Mouse (Mus musculus) embryonic facial prominence, embryonic 12.5 days (tissue): ENCODE results near the gene Hoxc5. TPM values are rescaled to one million over a fixed set of nuclear protein-coding genes. Genes with fewer than 3 reads are reported as not detected.

ENCODE experiments used
- ATAC-seq: fragments of 200-750 bp; cut with Nextera tagmentation; 2 replicates; pipeline ENCODE4 v1.8.0; 2017; ENCODE audit not compliant: insufficient number of reproducible peaks, insufficient read depth, low FRiP score, low TSS enrichment
- H3K27ac ChIP-seq: fragments of 300-500 bp; sonication (generic); 2 replicates; pipeline ENCODE4 v1.5.1; 2016; ENCODE audit warnings: mild to moderate bottlenecking
- H3K27me3 ChIP-seq: fragments of 300-500 bp; sonication (generic); 2 replicates; pipeline ENCODE4 v1.6.1; 2016; ENCODE audit warnings: mild to moderate bottlenecking, moderate library complexity
- H3K36me3 ChIP-seq: fragments of 300-500 bp; sonication (generic); 2 replicates; pipeline ENCODE4 v1.6.1; 2016; ENCODE audit warnings: mild to moderate bottlenecking
- H3K4me1 ChIP-seq: fragments of 300-500 bp; sonication (generic); 2 replicates; pipeline ENCODE4 v1.6.1; 2016
- H3K4me2 ChIP-seq: fragments of 300-500 bp; sonication (generic); replicated peaks from 2 replicates; pipeline ENCODE4 v1.6.1; 2016; ENCODE audit warnings: mild to moderate bottlenecking, moderate library complexity
- H3K4me3 ChIP-seq: fragments of 300-500 bp; sonication (generic); 2 replicates; pipeline ENCODE4 v1.5.1; 2016; ENCODE audit warnings: mild to moderate bottlenecking
- H3K9ac ChIP-seq: fragments of 300-500 bp; sonication (generic); 2 replicates; pipeline ENCODE4 v1.6.1; 2016; ENCODE audit warnings: mild to moderate bottlenecking, moderate library complexity
- H3K9me3 ChIP-seq: fragments of 300-500 bp; sonication (generic); 2 replicates; pipeline ENCODE4 v1.6.1; 2016; ENCODE audit warnings: mild to moderate bottlenecking, moderate library complexity
- WGBS: fragments of 180-500 bp; shearing (Covaris S2); methylation state at CpG from one replicate; pipeline ENCODE4 v1.1.7; 2016; 5-methylcytosine and 5-hydroxymethylcytosine counted together
- polyA plus RNA-seq: library from polyadenylated mRNA; unstranded; fragments of >200 nt; fragmentation: Nextera tagmentation; extraction: Ambion mirVana; gene quantifications from 2 replicates; pipeline ENCODE4 v1.2.1, GENCODE M21; 2016

The Hoxc5 gene
- 1.2 and 2.4 TPM in 2 replicates for polyA plus RNA-seq

DNA sequence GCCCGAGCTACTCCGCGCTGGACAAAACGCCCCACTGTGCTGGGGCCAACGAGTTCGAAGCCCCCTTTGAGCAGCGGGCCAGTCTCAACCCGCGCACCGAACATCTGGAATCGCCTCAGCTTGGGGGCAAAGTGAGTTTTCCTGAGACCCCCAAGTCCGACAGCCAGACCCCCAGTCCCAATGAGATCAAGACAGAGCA lies at the start of gene Hoxc5:
Gene Hoxc5, plus strand, starts transcription at position 132 of the 199 bp plus-strand sequence.
- Histone ChIP-seq H3K4me3 (no peak within 1 kb of the TSS), H3K9ac (no peak within 1 kb of the TSS), H3K27ac (no peak within 1 kb of the TSS), H3K4me1 (0 out of 2 replicates have a peak, but pooled peaks cover 4% of the 10 kb centered on the region), H3K4me2 (peak within 1 kb of the TSS; percentile 21), H3K9me3 (no peaks in the 10 kb centered on the region), H3K27me3 (peaks cover 96% of the 10 kb centered on the region), H3K36me3 (no peaks in the 10 kb centered on the region)
- ATAC-seq, result no peak; the same call in 1 of the 2 replicates
- 1% methylated on average over 12 of the region's 12 CpGs for WGBS

DNA sequence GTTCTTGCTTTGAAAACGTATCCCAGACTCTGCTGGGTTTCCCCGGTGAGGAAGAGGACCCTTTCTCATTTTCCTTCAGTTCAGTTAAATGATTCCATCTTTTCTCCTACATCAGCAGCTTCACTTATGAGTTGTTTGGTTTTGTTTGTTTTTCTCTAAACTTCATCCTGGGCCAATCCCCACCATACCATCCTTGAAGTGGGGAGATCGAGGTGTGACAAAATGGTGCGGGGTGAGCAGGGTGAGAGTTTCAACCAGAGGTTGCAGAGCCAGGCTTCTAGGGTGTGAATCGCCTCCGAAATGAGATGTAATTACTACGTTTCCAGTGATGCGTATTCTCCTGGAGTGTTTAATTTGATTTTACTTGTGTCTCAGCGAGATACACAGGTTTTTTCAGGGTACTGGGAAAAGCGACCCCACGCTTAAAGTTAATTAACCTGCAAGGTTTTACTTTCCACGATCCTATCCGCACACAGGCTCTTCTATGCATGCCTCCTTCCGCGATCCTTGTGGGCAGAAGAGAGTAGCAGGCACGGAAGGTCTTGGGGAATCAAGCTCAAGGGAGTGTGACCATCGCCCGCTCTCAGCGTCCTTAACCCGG lies 49.2 kb upstream of the Hoxc5 start:
- WGBS, result under 1% methylated on average over 20 of the region's 20 CpGs
- Histone ChIP-seq H3K9me3 (no peaks in the 10 kb centered on the region), H3K27me3 (peaks cover 95% of the 10 kb centered on the region), H3K4me1 (peaks cover 4% of the 10 kb centered on the region; the same call in 1 of the 2 replicates), H3K9ac (no peak overlapping the region), H3K4me3 (no peak overlapping the region), H3K27ac (no peak overlapping the region), H3K4me2 (no peak overlapping the region), H3K36me3 (no peaks in the 10 kb centered on the region)
- ATAC-seq, result no peak

DNA sequence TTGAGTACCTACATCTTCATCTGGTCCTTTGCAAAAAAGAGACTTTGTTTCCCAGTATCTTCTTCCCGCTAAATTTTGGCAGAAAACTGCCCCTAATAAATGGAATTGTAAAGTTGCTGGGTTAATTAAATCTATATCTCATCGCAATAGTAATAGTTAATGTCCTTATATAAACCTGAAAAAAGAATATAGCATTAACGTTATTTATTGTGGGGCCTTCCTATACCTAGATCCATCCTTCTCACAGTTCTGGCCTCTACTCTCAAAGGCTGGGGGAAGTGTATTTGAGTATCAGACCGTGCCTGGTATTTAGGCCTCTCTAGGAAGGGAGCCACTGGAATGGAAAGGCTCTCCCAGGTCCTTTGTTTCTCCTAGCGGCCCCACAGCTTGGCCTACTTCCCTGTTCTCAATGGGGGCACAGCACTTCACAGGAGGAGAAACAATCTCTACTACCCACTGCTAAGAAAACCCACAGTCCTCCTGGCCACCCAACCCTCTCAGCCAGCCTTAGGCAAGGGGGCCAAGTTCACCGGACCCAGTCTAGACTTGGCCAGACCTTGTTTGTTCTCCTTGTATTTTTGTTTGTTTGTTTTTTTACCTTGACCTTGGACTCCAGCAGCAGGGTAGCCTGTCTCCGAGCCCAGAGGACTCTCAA lies 48.5 kb upstream of the Hoxc5 start:
- no peaks in the 10 kb centered on the region for H3K36me3 ChIP-seq
- H3K4me2 ChIP-seq, result no peak overlapping the region
- no peak overlapping the region for H3K9ac ChIP-seq
- no peak for ATAC-seq
- peaks cover 4% of the 10 kb centered on the region; the same call in 1 of the 2 replicates for H3K4me1 ChIP-seq
- peaks cover 96% of the 10 kb centered on the region for H3K27me3 ChIP-seq
- H3K9me3 ChIP-seq, result no peaks in the 10 kb centered on the region
- H3K4me3 ChIP-seq, result no peak overlapping the region
- under 1% methylated on average over 7 of the region's 7 CpGs for WGBS
- no peak overlapping the region for H3K27ac ChIP-seq

GRCm38 (mm10) chr15:102919336-102920180 lies 47.7 kb upstream of the Hoxc5 start:
- Histone ChIP-seq H3K27ac (no peak overlapping the region), H3K9me3 (no peaks in the 10 kb centered on the region), H3K36me3 (no peaks in the 10 kb centered on the region), H3K4me2 (no peak overlapping the region), H3K27me3 (peaks cover 99% of the 10 kb centered on the region), H3K4me1 (peaks cover 4% of the 10 kb centered on the region; the same call in 1 of the 2 replicates), H3K9ac (no peak overlapping the region), H3K4me3 (no peak overlapping the region)
- 4% methylated on average over 12 of the region's 12 CpGs for WGBS
- no peak for ATAC-seq

GRCm38 (mm10) chr15:102920619-102921018 lies 46.6 kb upstream of the Hoxc5 start:
- H3K27ac ChIP-seq, result no peak overlapping the region
- ATAC-seq, result no peak
- under 1% methylated on average over 20 of the region's 20 CpGs for WGBS
- H3K4me2 ChIP-seq, result peak overlapping the region; percentile 17
- peak overlapping the region; percentile 16 for H3K4me3 ChIP-seq
- H3K4me1 ChIP-seq, result peaks cover 4% of the 10 kb centered on the region; the same call in 1 of the 2 replicates
- no peaks in the 10 kb centered on the region for H3K36me3 ChIP-seq
- peaks cover 98% of the 10 kb centered on the region for H3K27me3 ChIP-seq
- no peaks in the 10 kb centered on the region for H3K9me3 ChIP-seq
- no peak overlapping the region for H3K9ac ChIP-seq

DNA sequence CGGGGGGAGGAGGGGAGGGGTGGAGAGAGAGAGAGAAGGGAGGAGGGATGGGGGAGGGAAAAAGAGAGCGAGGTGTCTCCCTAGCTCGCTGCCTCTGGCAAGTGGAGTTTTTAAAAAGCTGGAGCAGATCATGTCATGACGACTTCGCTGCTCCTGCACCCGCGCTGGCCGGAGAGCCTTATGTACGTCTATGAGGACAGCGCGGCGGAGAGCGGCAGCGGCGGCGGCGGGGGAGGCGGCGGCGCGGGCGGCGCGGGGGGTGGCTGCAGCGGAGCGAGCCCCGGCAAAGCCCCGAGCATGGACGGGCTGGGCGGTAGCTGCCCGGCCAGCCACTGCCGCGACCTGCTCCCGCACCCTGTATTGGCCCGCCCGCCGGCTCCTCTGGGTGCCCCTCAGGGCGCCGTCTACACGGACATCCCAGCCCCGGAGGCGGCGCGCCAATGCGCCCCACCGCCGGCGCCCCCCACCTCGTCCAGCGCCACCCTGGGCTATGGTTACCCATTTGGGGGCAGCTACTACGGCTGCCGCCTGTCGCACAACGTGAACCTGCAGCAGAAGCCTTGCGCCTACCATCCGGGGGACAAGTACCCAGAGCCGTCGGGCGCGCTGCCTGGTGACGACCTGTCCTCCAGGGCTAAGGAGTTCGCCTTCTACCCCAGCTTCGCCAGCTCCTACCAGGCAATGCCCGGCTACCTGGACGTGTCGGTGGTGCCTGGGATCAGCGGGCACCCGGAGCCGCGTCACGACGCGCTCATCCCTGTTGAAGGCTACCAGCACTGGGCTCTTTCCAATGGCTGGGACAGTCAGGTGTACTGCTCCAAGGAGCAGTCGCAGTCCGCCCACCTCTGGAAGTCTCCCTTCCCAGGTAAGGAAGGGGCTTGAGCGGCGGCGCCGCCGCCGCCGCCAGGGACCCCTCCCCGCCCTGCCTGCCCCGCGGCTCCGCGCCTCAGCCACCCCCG lies 45.9 kb upstream of the Hoxc5 start, which contains the start of gene Hoxc13:
Gene Hoxc13, plus strand, starts transcription at position 51 of the 959 bp plus-strand sequence.
- H3K4me2 ChIP-seq, result peak within 1 kb of the TSS; percentile 17
- H3K9me3 ChIP-seq, result no peaks in the 10 kb centered on the region
- no peak for ATAC-seq
- H3K9ac ChIP-seq, result no peak within 1 kb of the TSS
- peaks cover 98% of the 10 kb centered on the region for H3K27me3 ChIP-seq
- H3K27ac ChIP-seq, result no peak within 1 kb of the TSS
- H3K36me3 ChIP-seq, result no peaks in the 10 kb centered on the region
- WGBS, result 2% methylated on average over 85 of the region's 88 CpGs
- H3K4me1 ChIP-seq, result peaks cover 4% of the 10 kb centered on the region; the same call in 1 of the 2 replicates
- peak within 1 kb of the TSS; percentile 16 for H3K4me3 ChIP-seq

DNA sequence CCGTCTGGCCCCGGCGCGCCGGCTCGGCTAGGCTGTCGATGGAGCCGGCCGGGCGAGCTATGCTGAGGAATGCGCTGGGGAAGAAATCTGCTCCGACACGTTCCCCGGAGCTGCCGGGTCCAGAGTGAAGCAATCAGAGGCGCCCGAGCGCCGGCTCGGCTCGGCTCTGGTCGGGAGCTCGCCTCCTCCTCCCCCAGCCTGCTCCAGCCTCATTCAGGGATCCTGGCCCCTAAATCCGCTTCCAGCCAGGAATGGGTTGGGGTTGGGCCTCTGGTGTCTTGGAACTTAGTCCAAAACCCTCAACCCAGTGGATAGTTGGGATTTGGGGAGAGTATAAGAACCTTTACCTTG lies 45.3 kb upstream of the Hoxc5 start:
- H3K4me3 ChIP-seq, result no peak overlapping the region
- H3K4me2 ChIP-seq, result no peak overlapping the region
- no peaks in the 10 kb centered on the region for H3K36me3 ChIP-seq
- under 1% methylated on average over 20 of the region's 24 CpGs for WGBS
- no peak overlapping the region for H3K9ac ChIP-seq
- H3K27me3 ChIP-seq, result peaks cover 96% of the 10 kb centered on the region
- H3K9me3 ChIP-seq, result no peaks in the 10 kb centered on the region
- H3K4me1 ChIP-seq, result peaks cover 4% of the 10 kb centered on the region; the same call in 1 of the 2 replicates
- ATAC-seq, result no peak
- no peak overlapping the region for H3K27ac ChIP-seq

DNA sequence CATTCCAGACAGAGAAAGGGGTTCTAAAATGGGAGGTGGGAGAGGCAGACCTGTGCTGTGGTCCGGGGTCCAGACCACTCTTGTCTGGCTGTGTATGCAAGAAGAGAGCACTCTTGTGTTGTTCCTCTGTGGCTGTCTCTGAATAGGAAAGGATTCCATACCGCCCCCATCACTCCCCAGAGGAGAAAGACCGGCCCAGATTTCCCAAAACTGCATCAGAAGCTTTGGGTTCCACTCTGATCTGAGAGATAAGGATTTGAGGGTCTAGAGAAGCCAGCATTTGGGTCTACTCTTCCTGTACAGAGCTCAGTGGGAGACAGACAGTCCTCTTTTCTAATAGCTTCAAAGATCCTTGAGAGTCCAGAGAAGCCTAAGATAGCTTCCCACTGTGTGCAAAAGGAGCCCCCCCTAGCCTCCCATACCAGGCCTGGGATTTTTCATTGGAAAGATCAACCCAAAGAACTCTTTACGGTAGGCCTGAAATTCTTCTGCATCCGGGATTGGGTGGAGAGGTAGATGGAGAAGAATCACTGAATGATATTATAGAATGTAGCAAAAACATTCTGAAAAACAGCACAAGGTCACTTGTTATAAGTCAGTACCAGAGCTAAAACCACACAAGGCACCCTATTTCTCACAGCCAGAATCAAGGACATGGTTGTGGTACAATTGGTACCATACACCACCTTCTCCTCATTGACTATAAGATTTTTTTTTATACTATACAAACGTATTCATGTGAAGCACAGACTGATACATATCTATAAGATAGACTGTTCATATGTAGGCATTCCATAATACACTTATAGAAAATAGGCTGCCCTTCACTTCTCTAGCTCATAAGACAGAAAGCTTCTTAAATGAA lies 44.4 kb upstream of the Hoxc5 start:
- Histone ChIP-seq H3K27me3 (peaks cover 96% of the 10 kb centered on the region), H3K4me3 (no peak overlapping the region), H3K9me3 (no peaks in the 10 kb centered on the region), H3K27ac (no peak overlapping the region), H3K36me3 (no peaks in the 10 kb centered on the region), H3K4me2 (no peak overlapping the region), H3K9ac (no peak overlapping the region), H3K4me1 (peaks cover 4% of the 10 kb centered on the region; the same call in 1 of the 2 replicates)
- 8% methylated on average over 6 of the region's 6 CpGs for WGBS
- ATAC-seq, result no peak

- H3K9me3 ChIP-seq, result no peaks in the 10 kb centered on the region
- no peaks in the 10 kb centered on the region for H3K4me1 ChIP-seq
- no peak overlapping the region for H3K4me2 ChIP-seq
- ATAC-seq, result no peak
- no peak overlapping the region for H3K9ac ChIP-seq
- H3K36me3 ChIP-seq, result no peaks in the 10 kb centered on the region
- 1% methylated on average over 40 of the region's 40 CpGs for WGBS
- no peak overlapping the region for H3K4me3 ChIP-seq
- H3K27ac ChIP-seq, result no peak overlapping the region
- peaks cover 96% of the 10 kb centered on the region for H3K27me3 ChIP-seq
Measured at GRCm38 (mm10) chr15:102927032-102927645, 40.1 kb upstream of the Hoxc5 start.

- Histone ChIP-seq H3K9me3 (no peaks in the 10 kb centered on the region), H3K27me3 (peaks cover 99% of the 10 kb centered on the region), H3K36me3 (no peaks in the 10 kb centered on the region), H3K4me1 (no peaks in the 10 kb centered on the region), H3K9ac (no peak overlapping the region), H3K4me3 (no peak overlapping the region), H3K4me2 (no peak overlapping the region), H3K27ac (no peak overlapping the region)
- ATAC-seq, result no peak
- WGBS, result 2% methylated on average over 23 of the region's 23 CpGs
Measured at GRCm38 (mm10) chr15:102931706-102932358, 35.4 kb upstream of the Hoxc5 start.
